Mouse (Mus musculus): ENCODE measurements around the gene Prr19. TPM values are rescaled to one million over a fixed set of nuclear protein-coding genes. Genes with fewer than 3 reads are reported as not detected.
"Not testable (repeated sequence)": the region's sequence is repeated elsewhere in the genome, so short reads cannot be mapped to it uniquely, and the experiment has no call there.

Gene Prr19
- polyA plus RNA-seq (2011; ENCODE audit: insufficient read length, low read depth, missing spikeins): not detected in 2 replicates

- no peak within 1 kb of the TSS for H3K4me3 ChIP-seq (ENCODE audit: insufficient read depth, low read length)
- H3K27ac ChIP-seq (ENCODE audit: insufficient read depth, low read length): no peak within 1 kb of the TSS
- TF ChIP-seq CTCF (IDR thresholded peaks at IDR 0.05; ENCODE audit: borderline replicate concordance, insufficient read depth, low read length) (no peak), POLR2A (IDR thresholded peaks at IDR 0.05; ENCODE audit: low read depth, low read length) (no peak)
- no peaks in the 10 kb centered on the region; the same call in 1 of the 2 replicates for H3K4me1 ChIP-seq (ENCODE audit: control insufficient read depth, insufficient read depth, low read length)
Observed at GRCm38 (mm10) chr7:25301063-25301462, at the start of gene Prr19. Gene Prr19, plus strand, starts transcription at chr7:25301411.

GRCm38 (mm10) chr7:25251822-25252221, 49.4 kb upstream of the Prr19 start:
- peak overlapping the region; percentile 93 for H3K27ac ChIP-seq (ENCODE audit: insufficient read depth, low read length)
- no peaks in the 10 kb centered on the region for H3K4me1 ChIP-seq (ENCODE audit: control insufficient read depth, insufficient read depth, low read length)
- peak overlapping the region; percentile 44; the same call in 1 of the 2 replicates for H3K4me3 ChIP-seq (ENCODE audit: insufficient read depth, low read length)
- TF ChIP-seq CTCF (IDR thresholded peaks at IDR 0.05; ENCODE audit: borderline replicate concordance, insufficient read depth, low read length) (no peak), POLR2A (IDR thresholded peaks at IDR 0.05; ENCODE audit: low read depth, low read length) (peak; percentile 48; the same call in 1 of the 2 replicates)

GRCm38 (mm10) chr7:25261896-25262295, 39.3 kb upstream of the Prr19 start:
- no peak overlapping the region for H3K4me3 ChIP-seq (ENCODE audit: insufficient read depth, low read length)
- TF ChIP-seq POLR2A (IDR thresholded peaks at IDR 0.05; ENCODE audit: low read depth, low read length) (no peak), CTCF (IDR thresholded peaks at IDR 0.05; ENCODE audit: borderline replicate concordance, insufficient read depth, low read length) (no peak)
- no peaks in the 10 kb centered on the region for H3K4me1 ChIP-seq (ENCODE audit: control insufficient read depth, insufficient read depth, low read length)
- H3K27ac ChIP-seq (ENCODE audit: insufficient read depth, low read length): no peak overlapping the region

GRCm38 (mm10) chr7:25263968-25264870, 37.0 kb upstream of the Prr19 start:
- H3K4me1 ChIP-seq (ENCODE audit: control insufficient read depth, insufficient read depth, low read length): no peaks in the 10 kb centered on the region
- H3K4me3 ChIP-seq (ENCODE audit: insufficient read depth, low read length): no peak overlapping the region
- TF ChIP-seq POLR2A (IDR thresholded peaks at IDR 0.05; ENCODE audit: low read depth, low read length) (no peak), CTCF (IDR thresholded peaks at IDR 0.05; ENCODE audit: borderline replicate concordance, insufficient read depth, low read length) (no peak)
- H3K27ac ChIP-seq (ENCODE audit: insufficient read depth, low read length): no peak overlapping the region

GRCm38 (mm10) chr7:25265743-25266142, 35.5 kb upstream of the Prr19 start:
- H3K27ac ChIP-seq (ENCODE audit: insufficient read depth, low read length); H3K4me3 ChIP-seq (ENCODE audit: insufficient read depth, low read length): not testable (repeated sequence)

GRCm38 (mm10) chr7:25266180-25266962, 34.8 kb upstream of the Prr19 start:
- H3K4me1 ChIP-seq (ENCODE audit: control insufficient read depth, insufficient read depth, low read length): peaks cover 4% of the 10 kb centered on the region; the same call in 1 of the 2 replicates
- no peak overlapping the region for H3K4me3 ChIP-seq (ENCODE audit: insufficient read depth, low read length)
- no peak overlapping the region for H3K27ac ChIP-seq (ENCODE audit: insufficient read depth, low read length)
- no peak for TF ChIP-seq POLR2A (IDR thresholded peaks at IDR 0.05; ENCODE audit: low read depth, low read length)
- TF ChIP-seq CTCF (IDR thresholded peaks at IDR 0.05; ENCODE audit: borderline replicate concordance, insufficient read depth, low read length): no peak

More at GRCm38 (mm10) chr7:25265743-25266142, 35.5 kb upstream of the Prr19 start:
- H3K4me1 ChIP-seq (ENCODE audit: control insufficient read depth, insufficient read depth, low read length): not testable (repeated sequence)

- peaks cover 4% of the 10 kb centered on the region; the same call in 1 of the 2 replicates for H3K4me1 ChIP-seq (ENCODE audit: control insufficient read depth, insufficient read depth, low read length)
- H3K27ac ChIP-seq (ENCODE audit: insufficient read depth, low read length): peak within 1 kb of the TSS; percentile 84
- peak within 1 kb of the TSS; percentile 83 for H3K4me3 ChIP-seq (ENCODE audit: insufficient read depth, low read length)
- TF ChIP-seq POLR2A (IDR thresholded peaks at IDR 0.05; ENCODE audit: low read depth, low read length) (peak; percentile 78), CTCF (IDR thresholded peaks at IDR 0.05; ENCODE audit: borderline replicate concordance, insufficient read depth, low read length) (no peak)
Observed at GRCm38 (mm10) chr7:25267301-25267750, 33.9 kb upstream of the Prr19 start, which contains the start of gene Cic. Gene Cic, plus strand, starts transcription at chr7:25267704.

GRCm38 (mm10) chr7:25267751-25268463, 33.3 kb upstream of the Prr19 start:
- H3K4me3 ChIP-seq (ENCODE audit: insufficient read depth, low read length): peak overlapping the region; percentile 83
- no peak for TF ChIP-seq POLR2A (IDR thresholded peaks at IDR 0.05; ENCODE audit: low read depth, low read length)
- TF ChIP-seq CTCF (IDR thresholded peaks at IDR 0.05; ENCODE audit: borderline replicate concordance, insufficient read depth, low read length): no peak
- H3K27ac ChIP-seq (ENCODE audit: insufficient read depth, low read length): peak overlapping the region; percentile 84
- H3K4me1 ChIP-seq (ENCODE audit: control insufficient read depth, insufficient read depth, low read length): peaks cover 4% of the 10 kb centered on the region; the same call in 1 of the 2 replicates

GRCm38 (mm10) chr7:25268588-25268987, 32.6 kb upstream of the Prr19 start:
- H3K4me1 ChIP-seq (ENCODE audit: control insufficient read depth, insufficient read depth, low read length): peaks cover 4% of the 10 kb centered on the region; the same call in 1 of the 2 replicates
- peak overlapping the region; percentile 83 for H3K4me3 ChIP-seq (ENCODE audit: insufficient read depth, low read length)
- TF ChIP-seq POLR2A (IDR thresholded peaks at IDR 0.05; ENCODE audit: low read depth, low read length): no peak
- TF ChIP-seq CTCF (IDR thresholded peaks at IDR 0.05; ENCODE audit: borderline replicate concordance, insufficient read depth, low read length): no peak
- H3K27ac ChIP-seq (ENCODE audit: insufficient read depth, low read length): peak overlapping the region; percentile 72; the same call in 1 of the 2 replicates
